8 mouse cellular contexts compared by ENCODE assay signal in genomic region chr6:108456231-108457062, GRCm38 (mm10).
A peak's percentile ranks its signal among the peaks of the same experiment; 100 is the strongest.
DNase-seq lines count a peak whose midpoint lies in the region; ATAC-seq and TF ChIP-seq lines count a peak whose summit lies in the region.

No protein-coding gene starts in this region.

- no peaks in the 10 kb centered on the region for H3K27me3 ChIP-seq in liver, adult 2 months (ENCODE audit: control insufficient read depth, insufficient read depth, low read length)
- no peaks in the 10 kb centered on the region for H3K27me3 ChIP-seq in forebrain, embryonic 11.5 days (ENCODE audit: control insufficient read depth, insufficient read depth, low read length)
- H3K27me3 ChIP-seq in lung, embryonic 16.5 days (ENCODE audit: control insufficient read depth, insufficient read depth, low read depth, low read length): no peaks in the 10 kb centered on the region

- peak; percentile 74 for DNase-seq in liver, adult 2 months (ENCODE audit: extremely low read depth, low read depth, low spot score)
- no peak for DNase-seq in liver
- DNase-seq in forebrain, embryonic 11.5 days (ENCODE audit: low spot score): peak; percentile 79
- peak; percentile 36 for DNase-seq in heart, postnatal 25 days (ENCODE audit: low spot score)
- DNase-seq in layer of hippocampus, adult 18-20 months (ENCODE audit: low spot score in 2 of 2): peak; percentile 74 to 84
- DNase-seq in skeletal muscle tissue, adult 2 months (ENCODE audit: low read depth, low spot score): peak; percentile 85
- no peak for DNase-seq in thymus, postnatal 4 days

- peak overlapping the region; percentile 45 for H3K4me2 ChIP-seq in forebrain, embryonic 11.5 days (ENCODE audit: low read depth, low read length, severe bottlenecking)
- H3K4me2 ChIP-seq in lung, embryonic 16.5 days (ENCODE audit: low read depth, low read length): peak overlapping the region; percentile 38

- H3K36me3 ChIP-seq in liver, adult 2 months (ENCODE audit: control insufficient read depth, insufficient read depth, low read length): no peaks in the 10 kb centered on the region
- H3K36me3 ChIP-seq in forebrain, embryonic 11.5 days (ENCODE audit: control insufficient read depth, insufficient read depth, low read length): no peaks in the 10 kb centered on the region
- H3K36me3 ChIP-seq in lung, embryonic 16.5 days (ENCODE audit: control insufficient read depth, insufficient read depth, low read length): no peaks in the 10 kb centered on the region

- H3K79me2 ChIP-seq in liver, adult 2 months (ENCODE audit: control insufficient read depth, insufficient read depth, low read length): no peaks in the 10 kb centered on the region; the same call in 1 of the 2 replicates

- TF ChIP-seq CTCF in liver, adult 2 months (IDR thresholded peaks at IDR 0.05; ENCODE audit: low read depth, low read length): no peak

- H3K4me3 ChIP-seq in liver, adult 2 months (ENCODE audit: insufficient read depth, low read depth, low read length): no peak overlapping the region
- H3K4me3 ChIP-seq in forebrain, embryonic 11.5 days (ENCODE audit: low read depth, low read length): peak overlapping the region; percentile 17; the same call in 1 of the 2 replicates
- no peak overlapping the region for H3K4me3 ChIP-seq in lung, embryonic 16.5 days (ENCODE audit: low read length)

- peak overlapping the region; percentile 65 for H3K9ac ChIP-seq in liver, adult 2 months (ENCODE audit: low read depth, low read length)
- H3K9ac ChIP-seq in forebrain, embryonic 11.5 days (ENCODE audit: low read length): no peak overlapping the region; the same call in 1 of the 2 replicates
- H3K9ac ChIP-seq in lung, embryonic 16.5 days (ENCODE audit: low read length): peak overlapping the region; percentile 21

- no peak for TF ChIP-seq POLR2A in liver, adult 2 months (IDR thresholded peaks at IDR 0.05; ENCODE audit: extremely low read depth, insufficient read depth, low read length)

- H3K27ac ChIP-seq in liver, adult 2 months (replicated peaks; ENCODE audit: insufficient read depth, low read depth, low read length): peak overlapping the region; percentile 92
- H3K27ac ChIP-seq in forebrain, embryonic 11.5 days (ENCODE audit: low read depth, low read length): no peak overlapping the region; the same call in 1 of the 2 replicates
- peak overlapping the region; percentile 89 for H3K27ac ChIP-seq in lung, embryonic 16.5 days (ENCODE audit: low read length)

- 22% methylated on average over 18 of the region's 18 CpGs for WGBS in liver, adult 2 months
- WGBS in forebrain, embryonic 11.5 days: 4% methylated on average over 18 of the region's 18 CpGs
- WGBS in lung, embryonic 16.5 days: 21% methylated on average over 18 of the region's 18 CpGs

- peak; percentile 74 for ATAC-seq in forebrain, embryonic 11.5 days (replicated peaks; ENCODE audit: low FRiP score)
- peak; percentile 64 for ATAC-seq in lung, embryonic 16.5 days (ENCODE audit: low read depth)

- peaks cover 41% of the 10 kb centered on the region for H3K4me1 ChIP-seq in liver, adult 2 months (ENCODE audit: control insufficient read depth, insufficient read depth, low read length)
- H3K4me1 ChIP-seq in forebrain, embryonic 11.5 days (replicated peaks; ENCODE audit: control insufficient read depth, insufficient read depth, low read length): peaks cover 7% of the 10 kb centered on the region; the same call in 1 of the 2 replicates
- H3K4me1 ChIP-seq in lung, embryonic 16.5 days (replicated peaks; ENCODE audit: control insufficient read depth, insufficient read depth, low read length): peaks cover 32% of the 10 kb centered on the region

- no peaks in the 10 kb centered on the region for H3K9me3 ChIP-seq in forebrain, embryonic 11.5 days (ENCODE audit: control insufficient read depth, low read length)
- H3K9me3 ChIP-seq in lung, embryonic 16.5 days (ENCODE audit: control insufficient read depth, low read length): no peaks in the 10 kb centered on the region

- intact Hi-C loops in heart, postnatal 25 days (cut with DNase I): loop anchor here (5.0 kb wide), 1 partner anchor 76 kb away; no protein-coding TSS in a partner anchor

Comparison
In these comparisons a context has a peak if more than half of its experiments do, and no peak if none do; other contexts are left out.
1. DNase-seq: peak in liver, adult 2 months (single experiment), forebrain, embryonic 11.5 days (single experiment), heart, postnatal 25 days (single experiment), layer of hippocampus, adult 18-20 months (2 of 2) and skeletal muscle tissue, adult 2 months (single experiment); none in liver (single experiment) and thymus, postnatal 4 days (single experiment).